Mouse (Mus musculus) liver, postnatal 0 days (tissue): ENCODE measurements around the gene Smap2. TPM values are rescaled to one million over a fixed set of nuclear protein-coding genes. Genes with fewer than 3 reads are reported as not detected.
A peak's percentile ranks its signal among the peaks of the same experiment; 100 is the strongest.

ENCODE experiments used
- ATAC-seq: fragments of 200-750 bp; cut with Nextera tagmentation; 2 replicates; pipeline ENCODE4 v1.8.0; 2017; ENCODE audit warnings: mild to moderate bottlenecking, moderate library complexity
- DNase-seq: peaks from one replicate; pipeline ENCODE4 v3.0.0-alpha.2; 2016
- H3K27ac ChIP-seq: fragments of 300-500 bp; sonication (generic); 2 replicates; pipeline ENCODE4 v1.5.1; 2014; ENCODE audit warnings: antibody characterized with exemption, moderate library complexity, mild to moderate bottlenecking, low read depth
- H3K27me3 ChIP-seq: fragments of 300-500 bp; sonication (generic); 2 replicates; pipeline ENCODE4 v1.6.1; 2014; ENCODE audit warnings: low read length, control low read depth, mixed read lengths; ENCODE audit not compliant: insufficient read depth
- H3K36me3 ChIP-seq: fragments of 300-500 bp; sonication (generic); replicated peaks from 2 replicates; pipeline ENCODE4 v1.6.1; 2014; ENCODE audit warnings: mild to moderate bottlenecking, control low read depth, low read length, moderate library complexity, mixed read lengths; ENCODE audit not compliant: insufficient read depth
- H3K4me1 ChIP-seq: fragments of 300-500 bp; sonication (generic); 2 replicates; pipeline ENCODE4 v1.6.1; 2014; ENCODE audit warnings: antibody characterized with exemption, mild to moderate bottlenecking, control low read depth; ENCODE audit not compliant: insufficient read depth
- H3K4me2 ChIP-seq: fragments of 300-500 bp; sonication (generic); 2 replicates; pipeline ENCODE4 v1.6.1; 2014; ENCODE audit warnings: low read depth, mild to moderate bottlenecking, low read length, moderate library complexity, mixed read lengths
- H3K4me3 ChIP-seq: fragments of 300-500 bp; sonication (generic); 2 replicates; pipeline ENCODE4 v1.5.1; 2014; ENCODE audit warnings: low read depth, low read length
- H3K9ac ChIP-seq: fragments of 300-500 bp; sonication (generic); replicated peaks from 2 replicates; pipeline ENCODE4 v1.6.1; 2014; ENCODE audit warnings: mild to moderate bottlenecking, moderate library complexity
- H3K9me3 ChIP-seq: fragments of 300-500 bp; sonication (generic); 2 replicates; pipeline ENCODE4 v1.6.1; 2016; ENCODE audit warnings: mild to moderate bottlenecking, control low read depth, low read length, mixed read lengths
- CTCF ChIP-seq: sonication (generic); IDR thresholded peaks from 2 replicates; pipeline ENCODE4 v1.5.1; 2016; ENCODE audit warnings: antibody characterized with exemption, low read depth
- EP300 ChIP-seq: IDR thresholded peaks from 2 replicates; pipeline ENCODE4 v1.6.1; 2016; ENCODE audit warnings: antibody characterized with exemption, low read depth, mild to moderate bottlenecking
- WGBS: fragments of 180-500 bp; shearing (Covaris S2); extraction: QIAGEN DNeasy Blood & Tissue Kit; methylation state at CpG from one replicate; pipeline ENCODE4 v1.1.7; 2014; ENCODE audit not compliant: insufficient replicate concordance; 5-methylcytosine and 5-hydroxymethylcytosine counted together
- polyA plus RNA-seq: library from polyadenylated mRNA; unstranded; fragments of >200 nt; fragmentation: Nextera tagmentation; extraction: Ambion mirVana; gene quantifications from 2 replicates; pipeline ENCODE4 v1.2.1, GENCODE M21; 2015

Smap2 gene
- polyA plus RNA-seq, 1 experiment from 2014 or later = 14.9 TPM

- WGBS = 84% methylated on average over 2 of the region's 2 CpGs
- no peaks in the 10 kb centered on the region for H3K36me3 ChIP-seq
- no peaks in the 10 kb centered on the region for H3K4me1 ChIP-seq
- H3K9me3 ChIP-seq = no peaks in the 10 kb centered on the region
- no peak for ATAC-seq
- no peak overlapping the region for H3K27ac ChIP-seq
- H3K27me3 ChIP-seq = 0 out of 2 replicates have a peak, but pooled peaks cover 3% of the 10 kb centered on the region
- no peak overlapping the region for H3K4me3 ChIP-seq
- no peak overlapping the region for H3K4me2 ChIP-seq
- DNase-seq = no peak
- no peak overlapping the region for H3K9ac ChIP-seq
- peak; percentile 62 for TF ChIP-seq CTCF
- no peak for TF ChIP-seq EP300
Measured at GRCm38 (mm10) chr4:121033006-121033405, 16.0 kb upstream of the Smap2 start.

GRCm38 (mm10) chr4:121031440-121031839 lies 14.4 kb upstream of the Smap2 start:
- ATAC-seq (no peak), DNase-seq (no peak)
- Histone ChIP-seq H3K4me1 (no peaks in the 10 kb centered on the region), H3K4me3 (no peak overlapping the region), H3K4me2 (no peak overlapping the region), H3K27ac (no peak overlapping the region), H3K36me3 (no peaks in the 10 kb centered on the region), H3K9ac (no peak overlapping the region), H3K27me3 (no peaks in the 10 kb centered on the region), H3K9me3 (no peaks in the 10 kb centered on the region)
- TF ChIP-seq CTCF = peak; percentile 63
- no peak for TF ChIP-seq EP300
- WGBS = 53% methylated on average over 4 of the region's 4 CpGs

GRCm38 (mm10) chr4:121029632-121030031 lies 12.6 kb upstream of the Smap2 start:
- 66% methylated on average over 3 of the region's 3 CpGs for WGBS
- Histone ChIP-seq H3K27me3 (no peaks in the 10 kb centered on the region), H3K36me3 (no peaks in the 10 kb centered on the region), H3K27ac (no peak overlapping the region), H3K4me2 (no peak overlapping the region), H3K9me3 (no peaks in the 10 kb centered on the region), H3K4me1 (peaks cover 13% of the 10 kb centered on the region), H3K4me3 (no peak overlapping the region), H3K9ac (no peak overlapping the region)
- ATAC-seq (no peak), DNase-seq (no peak)
- peak; percentile 40 for TF ChIP-seq CTCF
- TF ChIP-seq EP300 = no peak

- Histone ChIP-seq H3K9ac (no peak overlapping the region), H3K9me3 (no peaks in the 10 kb centered on the region), H3K36me3 (no peaks in the 10 kb centered on the region), H3K27ac (no peak overlapping the region), H3K4me2 (no peak overlapping the region), H3K4me1 (peaks cover 17% of the 10 kb centered on the region), H3K4me3 (no peak overlapping the region), H3K27me3 (no peaks in the 10 kb centered on the region)
- ATAC-seq = no peak
- WGBS = 38% methylated on average over 14 of the region's 14 CpGs
- TF ChIP-seq CTCF = peak; percentile 92
- no peak for TF ChIP-seq EP300
- peak; percentile 80 for DNase-seq
Measured at GRCm38 (mm10) chr4:121028659-121029392, 11.8 kb upstream of the Smap2 start.

- Histone ChIP-seq H3K4me3 (no peak overlapping the region), H3K27me3 (no peaks in the 10 kb centered on the region), H3K36me3 (no peaks in the 10 kb centered on the region), H3K4me1 (peaks cover 21% of the 10 kb centered on the region), H3K9ac (no peak overlapping the region), H3K4me2 (no peak overlapping the region), H3K9me3 (no peaks in the 10 kb centered on the region), H3K27ac (no peak overlapping the region)
- DNase-seq (no peak), ATAC-seq (no peak)
- WGBS = 33% methylated on average over 1 of the region's 1 CpGs
- TF ChIP-seq CTCF = no peak
- no peak for TF ChIP-seq EP300
Measured at GRCm38 (mm10) chr4:121028146-121028545, 11.1 kb upstream of the Smap2 start.

- peak; percentile 11; the same call in 1 of the 2 replicates for ATAC-seq
- 64% methylated on average over 2 of the region's 2 CpGs for WGBS
- H3K9ac ChIP-seq = no peak overlapping the region
Measured at GRCm38 (mm10) chr4:121025681-121026080, 8.6 kb upstream of the Smap2 start.

More at GRCm38 (mm10) chr4:121025681-121026080, 8.6 kb upstream of the Smap2 start:
- Histone ChIP-seq H3K4me3 (no peak overlapping the region), H3K9me3 (no peaks in the 10 kb centered on the region), H3K36me3 (no peaks in the 10 kb centered on the region), H3K4me1 (peaks cover 38% of the 10 kb centered on the region), H3K4me2 (no peak overlapping the region), H3K27me3 (no peaks in the 10 kb centered on the region), H3K27ac (no peak overlapping the region)
- TF ChIP-seq EP300 (no peak), CTCF (no peak)
- no peak for DNase-seq
